Mouse (Mus musculus): ENCODE measurements around the gene Dmbt1. TPM values are rescaled to one million over a fixed set of nuclear protein-coding genes. Genes with fewer than 3 reads are reported as not detected.

The Dmbt1 gene
- 47.9 and 69.0 TPM in 2 replicates for polyA plus RNA-seq (2015; fragmentation: Nextera tagmentation; extraction: Ambion mirVana)

- no peaks in the 10 kb centered on the region for H3K27me3 ChIP-seq (replicated peaks)
- ATAC-seq (ENCODE audit: insufficient read depth, low FRiP score, low read depth), result no peak
- 0 out of 2 replicates have a peak within 1 kb of the TSS, but pooled peaks have one; percentile 6 for H3K4me3 ChIP-seq (replicated peaks)
- 52% methylated on average over 5 of the region's 5 CpGs for WGBS
- H3K4me1 ChIP-seq, result no peaks in the 10 kb centered on the region
- no peaks in the 10 kb centered on the region for H3K9me3 ChIP-seq
- H3K9ac ChIP-seq, result no peak within 1 kb of the TSS
- H3K36me3 ChIP-seq, result no peaks in the 10 kb centered on the region
- H3K4me2 ChIP-seq, result no peak within 1 kb of the TSS
- no peak within 1 kb of the TSS for H3K27ac ChIP-seq
Measured at GRCm38 (mm10) chr7:131031755-131032154, at the start of gene Dmbt1. Gene Dmbt1 (plus strand): TSS chr7:131032053.

- H3K27ac ChIP-seq, result no peak overlapping the region
- peak; percentile 69; the same call in 1 of the 2 replicates for ATAC-seq (ENCODE audit: insufficient read depth, low FRiP score, low read depth)
Measured at GRCm38 (mm10) chr7:130982371-130982770, 49.5 kb upstream of the Dmbt1 start.

GRCm38 (mm10) chr7:130982881-130983280 lies 49.0 kb upstream of the Dmbt1 start:
- H3K9ac ChIP-seq, result no peak overlapping the region
- no peak overlapping the region for H3K27ac ChIP-seq
- no peaks in the 10 kb centered on the region for H3K9me3 ChIP-seq
- no peak for ATAC-seq (ENCODE audit: insufficient read depth, low FRiP score, low read depth)
- H3K27me3 ChIP-seq (replicated peaks), result no peaks in the 10 kb centered on the region
- peaks cover 14% of the 10 kb centered on the region; the same call in 1 of the 2 replicates for H3K4me1 ChIP-seq
- WGBS, result 68% methylated on average over 3 of the region's 3 CpGs
- no peak overlapping the region for H3K4me2 ChIP-seq
- no peak overlapping the region for H3K4me3 ChIP-seq (replicated peaks)
- H3K36me3 ChIP-seq, result no peaks in the 10 kb centered on the region

More at GRCm38 (mm10) chr7:130982371-130982770, 49.5 kb upstream of the Dmbt1 start:
- WGBS, result 37% methylated on average over 4 of the region's 4 CpGs
- no peaks in the 10 kb centered on the region for H3K36me3 ChIP-seq
- H3K9ac ChIP-seq, result no peak overlapping the region
- H3K4me2 ChIP-seq, result no peak overlapping the region
- no peaks in the 10 kb centered on the region for H3K27me3 ChIP-seq (replicated peaks)
- no peaks in the 10 kb centered on the region for H3K9me3 ChIP-seq
- H3K4me1 ChIP-seq, result peaks cover 17% of the 10 kb centered on the region; the same call in 1 of the 2 replicates
- H3K4me3 ChIP-seq (replicated peaks), result no peak overlapping the region

GRCm38 (mm10) chr7:130984294-130984693 lies 47.6 kb upstream of the Dmbt1 start:
- no peaks in the 10 kb centered on the region for H3K27me3 ChIP-seq (replicated peaks)
- peaks cover 15% of the 10 kb centered on the region for H3K4me1 ChIP-seq
- no peaks in the 10 kb centered on the region for H3K9me3 ChIP-seq
- no peak for ATAC-seq (ENCODE audit: insufficient read depth, low FRiP score, low read depth)
- H3K4me3 ChIP-seq (replicated peaks), result no peak overlapping the region
- H3K9ac ChIP-seq, result no peak overlapping the region
- H3K36me3 ChIP-seq, result no peaks in the 10 kb centered on the region
- no peak overlapping the region for H3K27ac ChIP-seq
- WGBS, result 75% methylated on average over 7 of the region's 7 CpGs
- no peak overlapping the region for H3K4me2 ChIP-seq

- Histone ChIP-seq H3K9me3 (no peaks in the 10 kb centered on the region), H3K27ac (no peak overlapping the region)
Measured at GRCm38 (mm10) chr7:130985193-130985592, 46.7 kb upstream of the Dmbt1 start.

GRCm38 (mm10) chr7:130985716-130986115 lies 46.1 kb upstream of the Dmbt1 start:
- H3K4me1 ChIP-seq, result peaks cover 15% of the 10 kb centered on the region
- H3K27ac ChIP-seq, result no peak overlapping the region
- H3K9ac ChIP-seq, result no peak overlapping the region
- no peaks in the 10 kb centered on the region for H3K9me3 ChIP-seq
- no peak overlapping the region for H3K4me3 ChIP-seq (replicated peaks)
- H3K36me3 ChIP-seq, result no peaks in the 10 kb centered on the region
- WGBS, result 54% methylated on average over 3 of the region's 3 CpGs
- H3K27me3 ChIP-seq (replicated peaks), result no peaks in the 10 kb centered on the region
- no peak overlapping the region for H3K4me2 ChIP-seq
- no peak; the same call in 1 of the 2 replicates for ATAC-seq (ENCODE audit: insufficient read depth, low FRiP score, low read depth)

More at GRCm38 (mm10) chr7:130985193-130985592, 46.7 kb upstream of the Dmbt1 start:
- WGBS, result 43% methylated on average over 12 of the region's 12 CpGs
- H3K27me3 ChIP-seq (replicated peaks), result no peaks in the 10 kb centered on the region
- H3K4me2 ChIP-seq, result no peak overlapping the region
- no peaks in the 10 kb centered on the region for H3K36me3 ChIP-seq
- peaks cover 15% of the 10 kb centered on the region for H3K4me1 ChIP-seq
- no peak overlapping the region for H3K4me3 ChIP-seq (replicated peaks)
- no peak overlapping the region for H3K9ac ChIP-seq
- ATAC-seq (ENCODE audit: insufficient read depth, low FRiP score, low read depth), result no peak

GRCm38 (mm10) chr7:130988146-130988545 lies 43.7 kb upstream of the Dmbt1 start:
- H3K9ac ChIP-seq, result no peak overlapping the region
- peaks cover 7% of the 10 kb centered on the region; the same call in 1 of the 2 replicates for H3K4me1 ChIP-seq
- ATAC-seq (ENCODE audit: insufficient read depth, low FRiP score, low read depth), result no peak
- H3K4me2 ChIP-seq, result no peak overlapping the region
- WGBS, result 45% methylated on average over 5 of the region's 5 CpGs
- no peaks in the 10 kb centered on the region for H3K27me3 ChIP-seq (replicated peaks)
- H3K27ac ChIP-seq, result no peak overlapping the region
- no peaks in the 10 kb centered on the region for H3K36me3 ChIP-seq
- no peak overlapping the region for H3K4me3 ChIP-seq (replicated peaks)
- no peaks in the 10 kb centered on the region for H3K9me3 ChIP-seq

- no peaks in the 10 kb centered on the region for H3K36me3 ChIP-seq
- 51% methylated on average over 3 of the region's 3 CpGs for WGBS
- no peak overlapping the region for H3K9ac ChIP-seq
- no peaks in the 10 kb centered on the region for H3K9me3 ChIP-seq
- H3K27ac ChIP-seq, result no peak overlapping the region
- H3K4me3 ChIP-seq (replicated peaks), result no peak overlapping the region
- H3K4me1 ChIP-seq, result peaks cover 5% of the 10 kb centered on the region; the same call in 1 of the 2 replicates
- ATAC-seq (ENCODE audit: insufficient read depth, low FRiP score, low read depth), result no peak
- H3K27me3 ChIP-seq (replicated peaks), result no peaks in the 10 kb centered on the region
- H3K4me2 ChIP-seq, result no peak overlapping the region
Measured at GRCm38 (mm10) chr7:130989371-130989770, 42.5 kb upstream of the Dmbt1 start.

- Histone ChIP-seq H3K9me3 (no peaks in the 10 kb centered on the region), H3K4me1 (peaks cover 5% of the 10 kb centered on the region; the same call in 1 of the 2 replicates), H3K9ac (no peak overlapping the region), H3K36me3 (no peaks in the 10 kb centered on the region), H3K27ac (no peak overlapping the region), H3K4me3 (replicated peaks) (no peak overlapping the region), H3K27me3 (replicated peaks) (no peaks in the 10 kb centered on the region), H3K4me2 (no peak overlapping the region)
- peak; percentile 14; the same call in 1 of the 2 replicates for ATAC-seq (ENCODE audit: insufficient read depth, low FRiP score, low read depth)
- WGBS, result 81% methylated on average over 13 of the region's 13 CpGs
Measured at GRCm38 (mm10) chr7:130991174-130991789, 40.6 kb upstream of the Dmbt1 start.

- Histone ChIP-seq H3K9ac (no peak overlapping the region), H3K4me3 (replicated peaks) (no peak overlapping the region), H3K9me3 (no peaks in the 10 kb centered on the region), H3K27me3 (replicated peaks) (no peaks in the 10 kb centered on the region), H3K4me2 (no peak overlapping the region), H3K36me3 (no peaks in the 10 kb centered on the region), H3K4me1 (no peaks in the 10 kb centered on the region), H3K27ac (no peak overlapping the region)
- no peak for ATAC-seq (ENCODE audit: insufficient read depth, low FRiP score, low read depth)
- WGBS, result 49% methylated on average over 8 of the region's 8 CpGs
Measured at GRCm38 (mm10) chr7:130993907-130994306, 37.9 kb upstream of the Dmbt1 start.

GRCm38 (mm10) chr7:131001976-131002726 lies 29.7 kb upstream of the Dmbt1 start:
- WGBS, result 63% methylated on average over 12 of the region's 12 CpGs
- no peak overlapping the region for H3K9ac ChIP-seq
- H3K36me3 ChIP-seq, result no peaks in the 10 kb centered on the region
- no peak overlapping the region for H3K27ac ChIP-seq
- no peak overlapping the region for H3K4me3 ChIP-seq (replicated peaks)
- H3K9me3 ChIP-seq, result no peaks in the 10 kb centered on the region
- no peak overlapping the region for H3K4me2 ChIP-seq
- H3K4me1 ChIP-seq, result peaks cover 5% of the 10 kb centered on the region; the same call in 1 of the 2 replicates
- ATAC-seq (ENCODE audit: insufficient read depth, low FRiP score, low read depth), result peak; percentile 91
- no peaks in the 10 kb centered on the region for H3K27me3 ChIP-seq (replicated peaks)

GRCm38 (mm10) chr7:131004071-131004470 lies 27.8 kb upstream of the Dmbt1 start:
- Histone ChIP-seq H3K9me3 (no peaks in the 10 kb centered on the region), H3K4me3 (replicated peaks) (no peak overlapping the region), H3K27ac (no peak overlapping the region), H3K27me3 (replicated peaks) (no peaks in the 10 kb centered on the region), H3K36me3 (no peaks in the 10 kb centered on the region), H3K4me2 (no peak overlapping the region), H3K9ac (no peak overlapping the region), H3K4me1 (peaks cover 5% of the 10 kb centered on the region; the same call in 1 of the 2 replicates)
- no peak for ATAC-seq (ENCODE audit: insufficient read depth, low FRiP score, low read depth)
- 84% methylated on average over 5 of the region's 5 CpGs for WGBS
